In the genomic region with DNA sequence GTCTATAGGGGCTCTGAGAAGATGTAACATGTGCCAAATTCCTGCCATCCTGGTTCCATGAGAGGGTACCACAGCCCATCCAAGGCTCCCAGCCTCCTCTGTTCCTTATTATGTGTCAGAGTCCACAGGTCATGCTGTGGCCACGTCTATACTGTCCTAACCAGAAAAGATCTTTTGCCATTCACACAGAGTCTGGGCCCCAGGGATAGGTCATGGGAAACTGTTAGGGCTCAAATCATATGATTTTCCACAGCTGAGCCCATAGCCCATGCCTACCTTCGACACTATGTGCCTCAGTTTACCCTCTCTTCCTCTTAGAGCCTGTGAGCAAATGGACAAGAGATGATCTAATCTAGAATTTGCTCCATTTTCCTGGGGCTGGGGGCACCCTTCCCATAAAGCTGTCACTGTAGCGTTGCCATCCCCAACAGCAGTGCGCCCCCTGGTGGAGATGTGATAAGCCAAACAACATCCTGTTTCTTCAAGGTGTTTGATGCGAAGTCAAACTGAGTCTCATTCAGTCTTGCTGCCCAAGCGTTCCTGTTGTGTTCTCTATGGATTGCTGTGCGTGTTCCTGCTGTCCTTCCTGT, we compare ENCODE assay signal across 8 mouse cellular contexts. TPM values are rescaled to one million over a fixed set of nuclear protein-coding genes. Genes with fewer than 3 reads are reported as not detected.
A peak's percentile ranks its signal among the peaks of the same experiment; 100 is the strongest.
DNase-seq lines count a peak whose midpoint lies in the region; ATAC-seq and TF ChIP-seq lines count a peak whose summit lies in the region.

No protein-coding gene starts in this region.

- peaks cover 11% of the 10 kb centered on the region; the same call in 1 of the 2 replicates for H3K27me3 ChIP-seq in forebrain, embryonic 10.5 days (ENCODE audit: poor library complexity, severe bottlenecking)
- 0 out of 2 replicates have a peak, but pooled peaks cover 11% of the 10 kb centered on the region for H3K27me3 ChIP-seq in hindbrain, embryonic 13.5 days
- no peaks in the 10 kb centered on the region for H3K27me3 ChIP-seq in midbrain, embryonic 11.5 days (ENCODE audit: control insufficient read depth, insufficient read depth, low read length)

- H3K9me3 ChIP-seq in forebrain, embryonic 10.5 days: no peaks in the 10 kb centered on the region
- no peaks in the 10 kb centered on the region for H3K9me3 ChIP-seq in hindbrain, embryonic 13.5 days
- no peaks in the 10 kb centered on the region for H3K9me3 ChIP-seq in midbrain, embryonic 11.5 days (ENCODE audit: control insufficient read depth, low read length)

- DNase-seq in Muller cell, postnatal 12 days (ENCODE audit: inconsistent ontology term): peak; percentile 50
- peak; percentile 85 for DNase-seq in brain, embryonic 14.5 days (ENCODE audit: low read depth)
- DNase-seq in forebrain, embryonic 10.5 days (ENCODE audit: extremely low spot score, low spot score): peak; percentile 78
- peak; percentile 70 for DNase-seq in left cerebral cortex, adult 11 months (ENCODE audit: low spot score)
- peak; percentile 95 for DNase-seq in midbrain, embryonic 11.5 days (ENCODE audit: low spot score, missing footprints)
- peak; percentile 40 for DNase-seq in spleen, adult 12 weeks (ENCODE audit: low spot score)

- no peak overlapping the region for H3K27ac ChIP-seq in forebrain, embryonic 10.5 days
- no peak overlapping the region for H3K27ac ChIP-seq in hindbrain, embryonic 13.5 days
- H3K27ac ChIP-seq in midbrain, embryonic 11.5 days (ENCODE audit: low read depth, low read length): no peak overlapping the region

- peak; percentile 29; the same call in 1 of the 2 replicates for ATAC-seq in hindbrain, embryonic 13.5 days (ENCODE audit: low FRiP score)
- no peak for ATAC-seq in midbrain, embryonic 11.5 days (ENCODE audit: low FRiP score)
- no peak for ATAC-seq in inflammation-experienced regulatory T-cells, adult 6 months

- TF ChIP-seq POLR2A in brain, embryonic 14.5 days (IDR thresholded peaks at IDR 0.05; ENCODE audit: borderline replicate concordance, extremely low read depth, insufficient read depth, insufficient read length, poor library complexity, severe bottlenecking): no peak

- H3K4me3 ChIP-seq in forebrain, embryonic 10.5 days: no peak overlapping the region
- H3K4me3 ChIP-seq in hindbrain, embryonic 13.5 days: no peak overlapping the region
- no peak overlapping the region for H3K4me3 ChIP-seq in midbrain, embryonic 11.5 days (ENCODE audit: low read depth, low read length)

- H3K4me1 ChIP-seq in forebrain, embryonic 10.5 days: peaks cover 9% of the 10 kb centered on the region
- H3K4me1 ChIP-seq in hindbrain, embryonic 13.5 days (replicated peaks): peaks cover 11% of the 10 kb centered on the region
- H3K4me1 ChIP-seq in midbrain, embryonic 11.5 days (ENCODE audit: control insufficient read depth, insufficient read depth, low read length): no peaks in the 10 kb centered on the region; the same call in none of the 2 replicates

- H3K9ac ChIP-seq in hindbrain, embryonic 13.5 days: no peak overlapping the region
- no peak overlapping the region for H3K9ac ChIP-seq in midbrain, embryonic 11.5 days (ENCODE audit: low read length)

- WGBS in forebrain, embryonic 10.5 days: 8% methylated on average over 7 of the region's 7 CpGs
- 12% methylated on average over 7 of the region's 7 CpGs for WGBS in hindbrain, embryonic 13.5 days
- WGBS in midbrain, embryonic 11.5 days: 12% methylated on average over 7 of the region's 7 CpGs

- TF ChIP-seq CTCF in brain, embryonic 14.5 days (IDR thresholded peaks at IDR 0.05; ENCODE audit: borderline replicate concordance, extremely low read depth, insufficient read depth, insufficient read length): peak; percentile 92

- H3K36me3 ChIP-seq in forebrain, embryonic 10.5 days (replicated peaks): no peaks in the 10 kb centered on the region
- H3K36me3 ChIP-seq in hindbrain, embryonic 13.5 days: no peaks in the 10 kb centered on the region
- H3K36me3 ChIP-seq in midbrain, embryonic 11.5 days (ENCODE audit: control insufficient read depth, insufficient read depth, low read length): no peaks in the 10 kb centered on the region

- H3K4me2 ChIP-seq in hindbrain, embryonic 13.5 days: no peak overlapping the region
- no peak overlapping the region for H3K4me2 ChIP-seq in midbrain, embryonic 11.5 days

RNA-seq across cellular contexts. Expression of gene Rtn4r, which starts 44.9 kb away (rescaled TPM):
- polyA plus RNA-seq in brain, embryonic 14.5 days (2012; rRNA removed): 50.3 and 52.5 TPM in 2 replicates
- polyA plus RNA-seq in forebrain, embryonic 10.5 days (2016; fragmentation: Nextera tagmentation; extraction: Ambion mirVana): 0.87 and 1.2 TPM in 2 replicates
- polyA plus RNA-seq in hindbrain, embryonic 13.5 days (2015; fragmentation: Nextera tagmentation; extraction: Ambion mirVana): 14.0 TPM in 2 replicates
- polyA plus RNA-seq in midbrain, embryonic 11.5 days (2014; fragmentation: Nextera tagmentation; extraction: Ambion mirVana): 2.2 and 2.7 TPM in 2 replicates
- polyA plus RNA-seq in inflammation-experienced regulatory T-cells, adult 6 months (2017; shearing (Covaris generic)): not detected

RNA-seq across cellular contexts. Expression of gene Ccdc188, which starts 45.3 kb away (rescaled TPM):
- polyA plus RNA-seq in brain, embryonic 14.5 days (2012; rRNA removed): not detected in 2 replicates
- polyA plus RNA-seq in forebrain, embryonic 10.5 days (2016; fragmentation: Nextera tagmentation; extraction: Ambion mirVana): not detected in 2 replicates
- not detected in 2 replicates for polyA plus RNA-seq in hindbrain, embryonic 13.5 days (2015; fragmentation: Nextera tagmentation; extraction: Ambion mirVana)
- not detected in 2 replicates for polyA plus RNA-seq in midbrain, embryonic 11.5 days (2014; fragmentation: Nextera tagmentation; extraction: Ambion mirVana)
- polyA plus RNA-seq in inflammation-experienced regulatory T-cells, adult 6 months (2017; shearing (Covaris generic)): not detected

Comparison
In these comparisons a context has a peak if more than half of its experiments do, and no peak if none do; other contexts are left out.
1. DNase-seq: peak in every context shown above with its lines; median percentile 95 in midbrain, embryonic 11.5 days; 85 in brain, embryonic 14.5 days; 78 in forebrain, embryonic 10.5 days; 70 in left cerebral cortex, adult 11 months; 50 in Muller cell, postnatal 12 days; 40 in spleen, adult 12 weeks.